ENCODE assay signal across 23 mouse cellular contexts in genomic region chr2:79964964-79965363, GRCm38 (mm10).
DNase-seq lines count a peak whose midpoint lies in the region; ATAC-seq and TF ChIP-seq lines count a peak whose summit lies in the region.
"Had no signal": no experiment of that assay in that cellular context is flagged by ENCODE, and none has a peak within 500 bp of the region (broad histone marks: within the 10 kb centered on the region; RNA-seq: fewer than 3 reads in every experiment).

No protein-coding gene starts in this region.

- no peaks in the 10 kb centered on the region for H3K36me3 ChIP-seq in liver, embryonic 11.5 days (ENCODE audit: control insufficient read depth, insufficient read depth, low read length)
- no peaks in the 10 kb centered on the region for H3K36me3 ChIP-seq in liver, postnatal 0 days (replicated peaks; ENCODE audit: insufficient read depth, low read length)
- H3K36me3 ChIP-seq in kidney, embryonic 15.5 days, result no peaks in the 10 kb centered on the region
- no peaks in the 10 kb centered on the region for H3K36me3 ChIP-seq in forebrain, embryonic 11.5 days (ENCODE audit: control insufficient read depth, insufficient read depth, low read length)
- H3K36me3 ChIP-seq: embryonic facial prominence, embryonic 15.5 days; forebrain, embryonic 12.5 days; G1E; heart, embryonic 12.5 days; hindbrain, embryonic 10.5 days had no signal

- no peak for TF ChIP-seq EP300 in liver, postnatal 0 days (IDR thresholded peaks at IDR 0.05; ENCODE audit: low read depth)

- H3K27ac ChIP-seq in liver, embryonic 11.5 days (ENCODE audit: low read depth, low read length), result no peak overlapping the region
- H3K27ac ChIP-seq in liver, postnatal 0 days (ENCODE audit: low read depth), result no peak overlapping the region
- no peak overlapping the region for H3K27ac ChIP-seq in kidney, embryonic 15.5 days
- no peak overlapping the region for H3K27ac ChIP-seq in forebrain, embryonic 11.5 days (ENCODE audit: low read depth, low read length)
- H3K27ac ChIP-seq: embryonic facial prominence, embryonic 15.5 days; forebrain, embryonic 12.5 days; heart, adult 2 months; hindbrain, embryonic 10.5 days; hindbrain, embryonic 14.5 days had no signal

- H3K27me3 ChIP-seq in liver, embryonic 11.5 days (replicated peaks; ENCODE audit: control insufficient read depth, insufficient read depth, low read length), result no peaks in the 10 kb centered on the region
- no peaks in the 10 kb centered on the region for H3K27me3 ChIP-seq in liver, postnatal 0 days (ENCODE audit: insufficient read depth, low read length)
- H3K27me3 ChIP-seq in kidney, embryonic 15.5 days, result no peaks in the 10 kb centered on the region
- no peaks in the 10 kb centered on the region for H3K27me3 ChIP-seq in forebrain, embryonic 11.5 days (ENCODE audit: control insufficient read depth, insufficient read depth, low read length)
- H3K27me3 ChIP-seq: embryonic facial prominence, embryonic 15.5 days; forebrain, embryonic 12.5 days; heart, embryonic 12.5 days had no signal

- H3K4me1 ChIP-seq in liver, embryonic 11.5 days (replicated peaks; ENCODE audit: control insufficient read depth, insufficient read depth, low read length), result no peaks in the 10 kb centered on the region
- no peaks in the 10 kb centered on the region for H3K4me1 ChIP-seq in liver, postnatal 0 days (ENCODE audit: insufficient read depth)
- H3K4me1 ChIP-seq in kidney, embryonic 15.5 days, result peaks cover 18% of the 10 kb centered on the region
- H3K4me1 ChIP-seq in forebrain, embryonic 11.5 days (replicated peaks; ENCODE audit: control insufficient read depth, insufficient read depth, low read length), result no peaks in the 10 kb centered on the region
- H3K4me1 ChIP-seq: embryonic facial prominence, embryonic 15.5 days; forebrain, embryonic 12.5 days; hindbrain, embryonic 10.5 days had no signal

- 0 out of 2 replicates have a peak, but pooled peaks have one; percentile 31 for ATAC-seq in liver, embryonic 11.5 days (replicated peaks; ENCODE audit: low FRiP score)
- no peak for ATAC-seq in liver, postnatal 0 days
- ATAC-seq in kidney, embryonic 15.5 days (replicated peaks; ENCODE audit: low FRiP score), result peak; percentile 61
- no peak for ATAC-seq in forebrain, embryonic 11.5 days (replicated peaks; ENCODE audit: low FRiP score)
- ATAC-seq: CD4-positive, CD25-positive, alpha-beta regulatory T cell, adult 4 months; forebrain, embryonic 16.5 days had no signal

- no peaks in the 10 kb centered on the region for H3K9me3 ChIP-seq in liver, embryonic 11.5 days (ENCODE audit: control insufficient read depth, low read length)
- no peaks in the 10 kb centered on the region for H3K9me3 ChIP-seq in liver, postnatal 0 days (ENCODE audit: low read length)
- no peaks in the 10 kb centered on the region for H3K9me3 ChIP-seq in kidney, embryonic 15.5 days (replicated peaks)
- H3K9me3 ChIP-seq in forebrain, embryonic 11.5 days (ENCODE audit: control insufficient read depth, low read length), result no peaks in the 10 kb centered on the region
- H3K9me3 ChIP-seq: embryonic facial prominence, embryonic 15.5 days; forebrain, embryonic 12.5 days; G1E; hindbrain, embryonic 10.5 days had no signal

- H3K4me2 ChIP-seq in liver, embryonic 11.5 days, result no peak overlapping the region
- H3K4me2 ChIP-seq in liver, postnatal 0 days (ENCODE audit: low read depth, low read length), result no peak overlapping the region
- no peak overlapping the region for H3K4me2 ChIP-seq in kidney, embryonic 15.5 days
- H3K4me2 ChIP-seq in forebrain, embryonic 11.5 days (ENCODE audit: low read depth, low read length, severe bottlenecking), result no peak overlapping the region
- H3K4me2 ChIP-seq: embryonic facial prominence, embryonic 15.5 days; forebrain, embryonic 12.5 days; heart, embryonic 12.5 days; hindbrain, embryonic 14.5 days had no signal

- no peak for DNase-seq in liver, embryonic 11.5 days (ENCODE audit: low spot score)
- DNase-seq in liver, postnatal 0 days, result no peak
- DNase-seq in kidney, adult 8-10 months, result peak; percentile 49 to 65
- peak; percentile 44 to 63 for DNase-seq in kidney, postnatal 36 days
- DNase-seq in heart, adult 8-10 months (ENCODE audit: low spot score), result no peak
- no peak for DNase-seq in forebrain, embryonic 11.5 days (ENCODE audit: low spot score)
- DNase-seq: adrenal gland, adult 8-10 months; adrenal gland, postnatal 36 days; B cell, adult 2 months; cerebellum, adult 2 months; cerebellum, postnatal 10 days; gastrocnemius, postnatal 10 days; heart, adult 2 months had no signal

- 54% methylated on average over 4 of the region's 4 CpGs for WGBS in liver, embryonic 11.5 days
- WGBS in liver, postnatal 0 days (ENCODE audit: insufficient replicate concordance), result 45% methylated on average over 4 of the region's 4 CpGs
- 25% methylated on average over 4 of the region's 4 CpGs for WGBS in kidney, embryonic 15.5 days
- WGBS in forebrain, embryonic 11.5 days, result 84% methylated on average over 4 of the region's 4 CpGs

- no peak overlapping the region for H3K4me3 ChIP-seq in liver, embryonic 11.5 days (ENCODE audit: low read depth, low read length)
- H3K4me3 ChIP-seq in liver, postnatal 0 days (ENCODE audit: low read depth, low read length), result no peak overlapping the region
- H3K4me3 ChIP-seq in kidney, embryonic 15.5 days (replicated peaks), result no peak overlapping the region
- H3K4me3 ChIP-seq in forebrain, embryonic 11.5 days (ENCODE audit: low read depth, low read length), result no peak overlapping the region
- H3K4me3 ChIP-seq: embryonic facial prominence, embryonic 15.5 days; erythroblast, embryonic 14.5 days; forebrain, embryonic 12.5 days; heart, adult 2 months; heart, embryonic 12.5 days; hindbrain, embryonic 10.5 days had no signal

- no peak overlapping the region for H3K9ac ChIP-seq in liver, embryonic 11.5 days (ENCODE audit: low read depth, low read length)
- H3K9ac ChIP-seq in liver, postnatal 0 days (replicated peaks), result no peak overlapping the region
- no peak overlapping the region for H3K9ac ChIP-seq in kidney, embryonic 15.5 days
- H3K9ac ChIP-seq in forebrain, embryonic 11.5 days (ENCODE audit: low read length), result no peak overlapping the region
- H3K9ac ChIP-seq: embryonic facial prominence, embryonic 15.5 days; forebrain, embryonic 12.5 days; heart, embryonic 12.5 days; hindbrain, embryonic 14.5 days had no signal

- TF ChIP-seq CTCF in liver, postnatal 0 days (IDR thresholded peaks at IDR 0.05; ENCODE audit: low read depth), result no peak

Comparison
In these comparisons a context has a peak if more than half of its experiments do, and no peak if none do; other contexts are left out.
1. ATAC-seq: peak in liver, embryonic 11.5 days (single experiment) and kidney, embryonic 15.5 days (single experiment); none in liver, postnatal 0 days (single experiment) and forebrain, embryonic 11.5 days (single experiment).
2. DNase-seq: peak in kidney, adult 8-10 months (2 of 2) and kidney, postnatal 36 days (2 of 2); none in liver, embryonic 11.5 days (single experiment), liver, postnatal 0 days (single experiment), heart, adult 8-10 months (single experiment) and forebrain, embryonic 11.5 days (single experiment).